Mouse (Mus musculus): ENCODE measurements around the gene Manbal.
A peak's percentile ranks its signal among the peaks of the same experiment; 100 is the strongest.
"Not testable (repeated sequence)": the region's sequence is repeated elsewhere in the genome, so short reads cannot be mapped to it uniquely, and the experiment has no call there.

Gene Manbal

DNA sequence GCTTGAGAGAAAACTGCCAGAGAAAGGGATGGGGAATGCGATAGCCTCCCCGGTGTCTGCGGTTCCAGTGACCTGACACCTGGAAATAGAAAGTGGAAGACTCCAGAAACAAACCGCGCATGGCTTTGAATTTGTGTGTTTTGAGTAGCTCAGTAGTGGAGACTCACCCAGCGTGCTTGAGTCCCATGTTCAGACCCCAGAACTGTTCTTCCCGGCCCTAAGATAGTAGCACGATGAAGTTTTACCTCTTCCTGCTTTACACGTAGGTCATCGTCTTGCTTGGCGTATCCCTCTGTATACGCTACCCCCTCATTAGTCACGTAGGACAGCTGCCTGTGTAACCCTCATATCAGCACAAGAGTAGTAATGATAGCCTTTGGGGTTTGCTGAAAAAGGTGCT is 597 bp downstream of the Manbal start:
- no peak for DNase-seq (ENCODE audit: low spot score)

DNA sequence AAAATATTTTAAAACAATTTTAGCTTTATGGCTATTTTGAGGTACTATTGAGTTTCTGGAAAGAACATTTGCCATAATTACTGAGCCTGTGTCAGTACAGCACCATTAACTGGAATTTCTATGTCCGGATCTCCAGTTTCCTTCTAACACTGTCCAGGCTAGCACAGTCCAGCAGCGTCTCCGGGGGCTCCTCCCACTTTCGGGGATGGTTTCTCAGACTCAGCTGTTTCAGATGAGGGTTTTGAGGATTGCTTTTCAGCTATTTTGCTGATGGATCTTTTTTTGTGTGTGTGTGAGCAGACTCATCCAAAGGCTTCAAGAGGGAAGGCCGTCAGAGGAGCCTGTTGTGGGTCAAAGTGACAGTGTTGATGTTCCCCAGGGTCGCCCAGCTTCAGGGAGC is 4.3 kb downstream of the Manbal start:
- no peak for DNase-seq (ENCODE audit: low spot score)

DNA sequence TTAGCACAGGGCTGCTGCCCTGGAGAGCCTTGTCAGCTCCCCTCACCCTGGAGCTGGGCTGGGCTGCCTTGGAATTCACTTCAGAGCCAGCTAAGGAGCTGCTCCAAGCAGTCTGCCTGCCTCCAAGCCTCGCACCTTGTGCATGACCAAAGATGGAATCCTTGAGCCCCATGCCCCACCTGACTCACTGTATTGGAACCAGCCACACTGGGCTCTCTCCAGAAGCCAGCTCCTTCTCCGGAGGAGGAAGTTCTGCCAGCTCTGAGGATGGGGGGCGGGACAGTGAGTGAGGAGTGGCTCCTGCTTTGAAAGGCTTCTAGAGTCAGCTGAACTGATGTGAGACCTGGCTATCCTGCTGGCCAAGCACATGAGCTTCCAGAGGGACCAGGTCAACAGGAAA is 6.3 kb downstream of the Manbal start:
- no peak for DNase-seq (ENCODE audit: low spot score)

GRCm38 (mm10) chr2:157375051-157375450 is 7.7 kb downstream of the Manbal start:
- DNase-seq (ENCODE audit: low spot score): no peak

DNA sequence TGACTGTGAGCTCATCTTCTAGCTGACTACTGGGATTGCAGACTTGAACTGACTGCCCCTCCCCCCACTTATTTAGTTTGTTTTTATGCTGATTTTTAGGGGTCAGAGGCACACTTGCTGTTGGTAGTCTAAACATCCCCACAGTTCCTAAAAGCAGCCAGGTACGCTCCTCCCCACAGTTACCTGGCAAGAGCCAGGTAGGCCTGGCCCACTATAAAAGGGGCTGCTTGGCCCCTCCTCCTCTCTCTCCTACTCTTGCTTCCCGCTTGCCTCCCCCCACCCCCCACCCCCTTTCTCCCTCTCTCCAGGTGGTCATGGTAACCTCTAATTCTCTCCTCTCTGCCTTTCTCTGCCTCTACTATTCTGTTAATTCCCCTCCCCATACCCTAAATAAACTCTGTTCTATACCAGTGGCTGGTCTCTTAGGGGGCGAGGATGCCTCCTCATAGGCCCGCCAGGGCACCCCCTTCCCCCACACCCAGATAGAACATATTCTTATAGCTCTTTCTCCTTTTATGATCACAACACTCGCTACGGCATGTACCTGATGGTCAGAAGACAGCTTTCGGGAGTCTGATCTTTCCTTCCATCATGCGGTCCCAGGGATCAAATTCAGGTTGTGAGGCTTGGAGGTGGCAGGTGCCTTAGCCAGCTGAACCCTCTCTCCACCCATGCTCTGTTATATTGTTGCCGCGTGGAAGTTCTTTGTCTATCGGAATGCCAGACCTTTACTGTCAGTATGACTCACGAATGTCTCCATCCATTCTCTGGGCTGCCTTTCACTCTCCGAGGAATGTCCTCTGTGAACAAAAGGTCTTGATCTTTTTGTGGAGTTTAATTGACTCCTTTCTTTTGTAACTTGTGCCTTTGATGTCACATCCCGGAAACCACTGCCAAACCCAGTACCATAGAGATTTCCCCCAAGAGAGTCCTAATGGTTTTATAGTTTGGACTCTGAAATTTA is 8.7 kb downstream of the Manbal start:
- DNase-seq (ENCODE audit: low spot score): no peak

GRCm38 (mm10) chr2:157376995-157377394 is 9.6 kb downstream of the Manbal start:
- no peak for DNase-seq (ENCODE audit: low spot score)

DNA sequence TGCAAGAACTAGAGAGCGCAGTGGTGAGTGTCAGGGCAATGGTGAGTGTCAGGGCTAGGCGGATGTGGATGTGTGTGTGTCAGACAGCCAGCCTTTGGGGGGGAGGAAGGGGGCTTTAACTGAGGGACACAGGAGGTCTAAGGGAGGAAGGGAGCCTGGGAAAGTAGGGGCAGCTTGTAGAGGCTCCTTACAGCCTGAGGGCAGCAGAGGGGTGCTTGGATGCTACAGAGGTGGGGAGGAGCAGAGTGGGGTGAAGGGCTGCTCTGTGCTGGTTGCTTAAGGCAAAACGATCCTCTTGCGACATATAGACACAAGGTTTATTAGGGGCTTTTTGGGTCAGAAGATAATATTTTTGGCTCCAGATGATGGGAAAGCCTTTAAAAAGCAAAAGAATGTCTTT is 17.4 kb downstream of the Manbal start:
- no peak for DNase-seq (ENCODE audit: low spot score)

- DNase-seq (ENCODE audit: low spot score): not testable (repeated sequence)
Observed at GRCm38 (mm10) chr2:157388901-157389590, 21.7 kb downstream of the Manbal start.

GRCm38 (mm10) chr2:157389591-157389921 is 22.2 kb downstream of the Manbal start:
- DNase-seq (ENCODE audit: low spot score): no peak

DNA sequence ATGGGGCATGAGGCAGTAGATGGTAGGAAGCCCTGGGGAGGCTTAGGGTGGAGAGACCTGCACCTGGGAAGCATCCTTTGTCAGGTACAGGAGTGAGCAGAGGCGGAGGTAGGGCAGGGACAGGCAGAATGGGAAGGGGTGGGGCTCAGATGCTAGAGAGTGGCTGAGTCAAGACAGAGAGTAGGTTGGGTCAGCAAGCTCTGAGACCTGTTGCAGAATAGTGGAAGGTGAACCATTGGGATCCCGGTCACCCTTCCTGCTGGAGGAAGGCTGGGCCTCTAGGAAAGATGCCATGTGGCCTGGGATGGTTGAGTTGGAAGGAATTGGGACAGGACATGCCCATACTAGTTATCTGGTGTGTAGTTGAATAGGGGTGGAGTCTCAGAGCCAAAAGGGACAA is 24.9 kb downstream of the Manbal start:
- DNase-seq (ENCODE audit: low spot score): no peak

- DNase-seq (ENCODE audit: low spot score): no peak
Observed at GRCm38 (mm10) chr2:157393549-157393948, 26.2 kb downstream of the Manbal start.

DNA sequence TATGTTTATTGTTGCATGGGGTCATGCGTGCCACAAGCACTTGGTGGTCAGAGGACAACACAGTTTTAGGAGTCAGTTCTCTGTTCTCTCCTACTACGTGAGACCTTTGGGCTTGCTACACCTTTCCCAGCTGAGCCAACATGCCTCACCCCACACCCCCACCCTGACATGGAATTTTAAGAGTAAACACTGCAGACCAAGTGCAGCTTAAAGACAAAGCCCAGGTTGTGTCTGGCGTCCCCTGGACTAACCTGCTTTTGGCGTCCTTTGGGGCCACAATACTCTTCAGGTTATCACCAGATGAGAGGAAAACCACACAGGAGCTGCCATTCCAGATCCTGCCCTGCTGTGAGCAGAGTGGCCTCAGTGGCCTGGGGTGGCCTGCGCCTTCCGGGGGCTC is 27.5 kb downstream of the Manbal start:
- DNase-seq (ENCODE audit: low spot score): no peak

DNA sequence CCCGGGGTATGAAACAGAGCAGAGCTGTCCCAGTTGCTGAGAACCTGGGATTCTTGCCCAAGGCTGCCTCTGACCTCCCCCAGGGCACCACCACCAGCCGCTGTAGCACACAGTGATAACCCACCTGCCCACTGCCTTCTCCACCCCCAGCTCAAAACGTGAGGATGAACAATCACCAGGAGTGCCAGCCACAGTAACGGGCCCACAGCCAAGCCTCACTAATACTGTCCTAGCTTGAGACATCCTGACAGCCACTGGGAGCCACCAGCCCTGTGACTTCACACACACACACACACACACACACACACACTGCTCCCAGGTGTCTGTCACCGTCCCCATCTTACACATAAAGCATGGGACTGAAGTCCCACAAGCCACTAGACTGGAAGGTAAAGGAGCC is 28.0 kb downstream of the Manbal start:
- no peak for DNase-seq (ENCODE audit: low spot score)

DNA sequence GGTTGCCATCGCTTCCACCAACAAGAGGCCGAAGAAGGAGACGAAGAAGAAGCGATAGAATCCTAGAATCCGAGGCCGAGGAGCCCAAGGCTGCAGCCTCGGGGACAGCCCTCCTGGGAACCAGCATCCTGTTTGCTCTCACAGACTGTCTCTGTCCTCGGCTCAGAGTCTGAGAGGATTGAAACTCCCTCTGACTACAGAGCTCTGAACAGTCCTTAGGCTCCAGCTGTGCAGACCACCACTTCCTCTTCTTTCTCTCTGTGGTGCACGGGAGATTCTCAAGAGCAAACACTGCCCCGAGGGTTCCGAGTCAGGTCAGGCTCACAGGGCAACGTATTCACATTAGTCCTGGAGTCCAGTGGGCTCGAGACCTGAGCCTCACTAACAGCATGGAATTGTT is 28.6 kb downstream of the Manbal start:
- no peak for DNase-seq (ENCODE audit: low spot score)

- no peak for DNase-seq (ENCODE audit: low spot score)
Observed at GRCm38 (mm10) chr2:157397376-157397775, 30.0 kb downstream of the Manbal start.

GRCm38 (mm10) chr2:157398539-157398938 is 31.1 kb downstream of the Manbal start:
- no peak for DNase-seq (ENCODE audit: low spot score)

DNA sequence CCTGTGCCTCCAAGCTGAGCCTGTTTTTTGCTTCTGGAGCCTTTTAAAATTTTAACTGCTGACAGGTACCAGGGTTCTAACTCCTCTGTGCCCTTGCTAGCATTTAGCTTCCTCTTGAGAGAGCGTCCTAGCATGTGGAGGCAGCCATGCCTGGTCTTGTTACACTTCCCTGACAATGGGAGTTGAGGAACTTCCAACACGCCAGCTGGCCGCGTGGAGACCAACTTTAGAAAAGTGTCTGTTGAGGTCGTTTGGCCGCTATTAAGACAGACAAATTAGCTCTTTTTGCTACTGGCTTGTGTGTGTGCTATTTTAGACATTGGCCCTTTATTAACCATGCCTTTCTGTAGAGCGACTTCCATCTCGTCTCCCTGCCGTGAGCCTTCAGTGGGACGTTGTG is 32.4 kb downstream of the Manbal start:
- no peak for DNase-seq (ENCODE audit: low spot score)

DNA sequence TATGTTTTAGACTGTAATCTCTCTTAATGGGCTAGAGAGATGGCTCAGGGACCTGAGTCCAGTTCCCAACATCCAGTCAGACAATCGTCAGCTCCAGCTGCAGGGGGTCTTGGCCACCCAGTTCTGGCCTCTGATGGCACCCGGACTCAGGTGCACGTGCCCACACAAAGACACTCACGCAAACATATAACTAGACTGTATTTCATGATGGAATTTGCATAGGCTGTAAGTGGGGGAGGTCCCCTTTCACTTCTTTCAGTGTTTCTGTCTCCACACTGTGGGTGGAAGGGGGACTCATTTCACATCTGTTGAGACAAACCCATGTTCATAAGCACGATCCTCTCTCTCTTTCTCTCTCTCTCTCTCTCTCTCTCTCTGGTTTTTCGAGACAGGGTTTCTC is 33.1 kb downstream of the Manbal start:
- no peak for DNase-seq (ENCODE audit: low spot score)

- DNase-seq (ENCODE audit: low spot score): no peak
Observed at GRCm38 (mm10) chr2:157401261-157401660, 33.9 kb downstream of the Manbal start.

DNA sequence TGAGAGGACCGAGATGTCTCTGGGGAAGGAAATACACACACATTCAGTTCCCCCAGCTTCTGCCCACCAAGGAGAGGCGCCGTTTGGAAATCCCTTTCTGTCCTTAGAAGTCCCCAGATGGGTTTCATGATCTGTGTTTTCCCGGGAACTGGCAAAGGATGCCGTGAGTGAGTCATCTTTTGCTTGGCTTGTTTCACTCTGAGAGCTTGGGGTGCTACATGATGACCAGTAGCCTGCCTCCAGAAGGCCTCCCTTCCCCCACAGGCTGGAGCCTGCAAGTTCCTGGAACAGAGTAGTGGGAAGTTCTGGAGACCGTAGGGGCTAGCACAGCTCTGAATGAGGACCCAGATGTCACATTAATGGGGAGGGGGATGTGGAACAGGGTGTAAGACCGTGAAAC is 40.2 kb downstream of the Manbal start:
- peak; percentile 35 for DNase-seq (ENCODE audit: low spot score)

GRCm38 (mm10) chr2:157409793-157410533 is 42.6 kb downstream of the Manbal start:
- no peak for DNase-seq (ENCODE audit: low spot score)

- DNase-seq (ENCODE audit: low spot score): no peak
Observed at GRCm38 (mm10) chr2:157411151-157411693, 43.8 kb downstream of the Manbal start.
